Mouse (Mus musculus) cerebellum, adult 2 months (tissue): ENCODE measurements around the gene Irf3. TPM values are rescaled to one million over a fixed set of nuclear protein-coding genes. Genes with fewer than 3 reads are reported as not detected.

Experiments used
- DNase-seq, 2 experiments: peaks; one replicate each; pipeline ENCODE4 v3.0.0; 2021
- H3K27ac ChIP-seq: fragments of 200-500 bp; 2 replicates; pipeline ENCODE4 v1.5.1; 2012; ENCODE audit warnings: low read length, control low read depth, inconsistent platforms; ENCODE audit not compliant: insufficient read depth
- H3K27me3 ChIP-seq: fragments of 200-500 bp; 2 replicates; pipeline ENCODE4 v1.6.1; 2012; ENCODE audit warnings: inconsistent platforms, mild to moderate bottlenecking, low read length, moderate library complexity; ENCODE audit not compliant: control insufficient read depth, insufficient read depth
- H3K4me1 ChIP-seq: fragments of 200-500 bp; 2 replicates; pipeline ENCODE4 v1.6.1; 2011; ENCODE audit warnings: low read length; ENCODE audit not compliant: control insufficient read depth, insufficient read depth
- H3K4me3 ChIP-seq: fragments of 200-500 bp; replicated peaks from 2 replicates; pipeline ENCODE3; 2011; ENCODE audit warnings: mild to moderate bottlenecking, low read depth, low read length, control low read depth; ENCODE audit not compliant: insufficient read depth
- CTCF ChIP-seq: fragments of 200-500 bp; IDR thresholded peaks from 2 replicates; pipeline ENCODE4 v1.5.1; 2011; ENCODE audit warnings: low read depth, mild to moderate bottlenecking, control low read depth, low read length, moderate library complexity, borderline replicate concordance; ENCODE audit not compliant: insufficient read depth
- POLR2A ChIP-seq: fragments of 200-500 bp; IDR thresholded peaks from 2 replicates; pipeline ENCODE4 v1.6.1; 2011; ENCODE audit warnings: low read length, control low read depth, borderline replicate concordance; ENCODE audit not compliant: insufficient read depth
- WGBS: fragments of 180-500 bp; shearing (Covaris S2); methylation state at CpG from one replicate; pipeline ENCODE4 v1.1.7; 2018; 5-methylcytosine and 5-hydroxymethylcytosine counted together
- polyA plus RNA-seq: library from polyadenylated mRNA; depleted of rRNA; stranded (reverse); fragments of >200 nt; gene quantifications from 2 replicates; pipeline ENCODE4 v1.2.3, GENCODE M21; 2012

Gene Irf3
- polyA plus RNA-seq, 1 experiment: 126 TPM

- Histone ChIP-seq H3K27ac (no peak overlapping the region), H3K4me1 (peaks cover 3% of the 10 kb centered on the region), H3K27me3 (no peaks in the 10 kb centered on the region), H3K4me3 (no peak overlapping the region)
- TF ChIP-seq CTCF (no peak), POLR2A (no peak)
- no peak for DNase-seq
- WGBS: 91% methylated on average over 14 of the region's 14 CpGs
These were observed 45.9 kb downstream of the Irf3 start for GRCm38 (mm10) chr7:45043307-45043706.

- no peak for TF ChIP-seq CTCF
- TF ChIP-seq POLR2A: no peak
- peaks cover 6% of the 10 kb centered on the region for H3K4me1 ChIP-seq
- WGBS: 82% methylated on average over 22 of the region's 22 CpGs
- H3K27me3 ChIP-seq: no peaks in the 10 kb centered on the region
- no peak overlapping the region for H3K4me3 ChIP-seq
- no peak for DNase-seq
- H3K27ac ChIP-seq: no peak overlapping the region
These were observed 48.3 kb downstream of the Irf3 start for GRCm38 (mm10) chr7:45045741-45046140.

GRCm38 (mm10) chr7:45046853-45047350 lies 49.5 kb downstream of the Irf3 start:
- no peak for DNase-seq

GRCm38 (mm10) chr7:45047491-45047890 lies 50.0 kb downstream of the Irf3 start:
- DNase-seq: no peak
- 94% methylated on average over 14 of the region's 14 CpGs for whole genome bisulfite sequencing
- Histone ChIP-seq H3K4me3 (no peak overlapping the region), H3K27ac (no peak overlapping the region), H3K4me1 (peaks cover 9% of the 10 kb centered on the region), H3K27me3 (no peaks in the 10 kb centered on the region)
- TF ChIP-seq POLR2A (no peak), CTCF (no peak)

More at GRCm38 (mm10) chr7:45046853-45047350, 49.5 kb downstream of the Irf3 start:
- WGBS: 93% methylated on average over 26 of the region's 26 CpGs
- no peak overlapping the region for H3K4me3 ChIP-seq
- H3K27ac ChIP-seq: no peak overlapping the region
- H3K27me3 ChIP-seq: no peaks in the 10 kb centered on the region
- TF ChIP-seq POLR2A (no peak), CTCF (no peak)
- peaks cover 9% of the 10 kb centered on the region for H3K4me1 ChIP-seq

- Histone ChIP-seq H3K4me3 (no peak overlapping the region), H3K27ac (no peak overlapping the region), H3K4me1 (peaks cover 9% of the 10 kb centered on the region), H3K27me3 (no peaks in the 10 kb centered on the region)
- peak in 1 of 2 experiments; percentile 41 for DNase-seq
- WGBS: 51% methylated on average over 38 of the region's 38 CpGs
- no peak for TF ChIP-seq POLR2A
- TF ChIP-seq CTCF: no peak
These were observed 50.8 kb downstream of the Irf3 start for GRCm38 (mm10) chr7:45048001-45048890.

- 79% methylated on average over 23 of the region's 23 CpGs for WGBS
- Histone ChIP-seq H3K4me3 (no peak overlapping the region), H3K27ac (no peak overlapping the region), H3K27me3 (no peaks in the 10 kb centered on the region), H3K4me1 (peaks cover 9% of the 10 kb centered on the region)
- no peak for TF ChIP-seq CTCF
- no peak for TF ChIP-seq POLR2A
- no peak for DNase-seq
These were observed 51.6 kb downstream of the Irf3 start for GRCm38 (mm10) chr7:45048923-45049657.

- H3K27ac ChIP-seq: no peak overlapping the region
- peak; percentile 71 to 86 for DNase-seq
- H3K27me3 ChIP-seq: no peaks in the 10 kb centered on the region
- 3% methylated on average over 16 of the region's 16 CpGs for WGBS
- peak overlapping the region; percentile 70 for H3K4me3 ChIP-seq
- TF ChIP-seq POLR2A: no peak
- TF ChIP-seq CTCF: no peak
- H3K4me1 ChIP-seq: peaks cover 9% of the 10 kb centered on the region
These were observed 53.6 kb downstream of the Irf3 start for GRCm38 (mm10) chr7:45050945-45051600.
